Mouse (Mus musculus): ENCODE measurements around the gene Rd3l.

DNA sequence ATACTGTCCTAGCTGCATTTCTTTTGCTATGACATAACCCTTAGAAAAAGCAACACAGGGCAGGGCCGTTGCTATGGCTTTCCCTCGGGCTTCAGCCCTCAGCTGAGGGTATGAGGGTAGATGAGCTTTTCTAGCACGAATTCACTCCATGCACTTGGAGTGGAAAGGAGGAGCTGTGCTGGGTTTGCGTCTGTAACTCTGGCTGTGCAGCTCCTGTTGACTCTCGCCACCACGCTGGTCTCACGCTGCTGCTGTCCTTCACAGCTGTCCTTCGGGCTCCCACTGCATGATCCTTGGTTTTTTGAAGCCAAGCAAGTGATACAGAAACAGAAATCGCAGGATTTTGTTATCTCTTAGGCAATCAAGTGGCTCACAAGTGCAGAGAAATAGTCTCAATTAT lies 5.6 kb upstream of the Rd3l start:
- TF ChIP-seq CTCF (IDR thresholded peaks at IDR 0.05; ENCODE audit: extremely low read depth, insufficient read depth, low read length): no peak
- TF ChIP-seq POLR2A (IDR thresholded peaks at IDR 0.05; ENCODE audit: extremely low read depth, insufficient read depth, low read length): no peak
